Mouse (Mus musculus) subcutaneous adipose tissue, adult 2 months (tissue): Measurements from ENCODE around the gene Wapl. TPM values are rescaled to one million over a fixed set of nuclear protein-coding genes. Genes with fewer than 3 reads are reported as not detected.

Source experiments
- polyA plus RNA-seq: library from polyadenylated mRNA; depleted of rRNA; stranded (reverse); fragments of >200 nt; gene quantifications from 2 replicates; pipeline ENCODE4 v1.2.3, GENCODE M21; 2012; ENCODE audit warnings: low replicate concordance; rRNA removed

Wapl gene
- 15.9 and 21.6 TPM in 2 replicates for polyA plus RNA-seq

DNA sequence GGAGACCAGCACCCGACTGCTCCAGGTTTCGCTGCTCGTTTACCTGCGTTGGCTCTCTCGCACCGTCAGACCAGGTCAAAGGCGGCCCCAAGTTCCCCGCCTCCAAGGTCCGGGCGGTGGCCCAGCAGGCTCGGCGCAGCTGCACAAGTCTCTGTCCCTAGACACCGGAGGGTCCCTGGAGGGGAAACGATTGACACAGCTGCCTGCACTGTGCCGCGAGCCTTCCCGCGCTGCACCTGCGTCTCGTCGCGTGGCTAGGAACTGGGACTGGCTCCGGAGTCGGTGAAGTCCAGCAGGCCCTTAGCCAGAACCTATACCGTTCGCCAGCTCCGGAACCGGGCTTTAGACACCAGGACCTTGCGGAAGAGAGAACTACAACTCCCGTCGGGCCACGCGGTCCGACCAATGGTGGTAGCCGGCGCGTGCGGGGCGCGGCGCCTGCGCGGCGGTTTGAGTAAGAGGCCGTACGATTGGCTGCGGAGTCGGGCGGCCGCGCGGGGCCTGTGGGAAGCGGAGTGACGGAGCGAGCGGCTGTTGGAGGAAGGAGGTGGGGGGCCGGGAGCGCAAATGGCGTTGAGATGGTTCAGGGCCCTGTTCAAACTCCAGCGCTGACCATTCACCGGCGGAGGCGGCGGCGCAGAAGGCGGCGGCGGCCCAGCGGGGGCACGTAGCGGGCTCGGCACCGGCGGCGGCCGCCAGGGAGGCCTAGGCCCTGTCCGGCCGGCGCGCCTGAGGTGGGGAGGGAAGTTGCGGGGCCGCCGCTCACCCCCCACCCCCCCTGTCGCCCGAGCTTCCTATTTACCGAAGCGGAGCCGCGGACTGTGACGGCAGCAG lies at the start of gene Wapl:
Wapl (plus strand) TSS at position 534 of the 834 bp plus-strand sequence.

Other genes with a start within 250 kb of the Wapl start
- gene Bmpr1a, start 170.6 kb upstream of the Wapl start, polyA plus RNA-seq: 14.7 and 24.4 TPM in 2 replicates
- gene 9230112D13Rik, start 151.1 kb upstream of the Wapl start, polyA plus RNA-seq: not detected in 2 replicates
- gene Ldb3, start 85.2 kb upstream of the Wapl start, polyA plus RNA-seq: 4.8 and 5.1 TPM in 2 replicates
- not detected in 2 replicates for gene Opn4, start 73.8 kb upstream of the Wapl start, polyA plus RNA-seq
- 0.84 and 4.7 TPM in 2 replicates for gene Grid1, start 146.2 kb downstream of the Wapl start, polyA plus RNA-seq